Mouse (Mus musculus): ENCODE results near the gene Eif4enif1. TPM values are rescaled to one million over a fixed set of nuclear protein-coding genes. Genes with fewer than 3 reads are reported as not detected.

Eif4enif1 gene
- polyA plus RNA-seq (2014; fragmentation: Illumina TruSeq; extraction: RNeasy Lipid Tissue Mini Kit (QIAGEN cat#74804); ENCODE audit: low read depth, low replicate concordance): 84.9 TPM

GRCm38 (mm10) chr11:3202231-3202701 is at the start of gene Eif4enif1:
Gene Eif4enif1 (plus strand): TSS chr11:3202392.

DNA sequence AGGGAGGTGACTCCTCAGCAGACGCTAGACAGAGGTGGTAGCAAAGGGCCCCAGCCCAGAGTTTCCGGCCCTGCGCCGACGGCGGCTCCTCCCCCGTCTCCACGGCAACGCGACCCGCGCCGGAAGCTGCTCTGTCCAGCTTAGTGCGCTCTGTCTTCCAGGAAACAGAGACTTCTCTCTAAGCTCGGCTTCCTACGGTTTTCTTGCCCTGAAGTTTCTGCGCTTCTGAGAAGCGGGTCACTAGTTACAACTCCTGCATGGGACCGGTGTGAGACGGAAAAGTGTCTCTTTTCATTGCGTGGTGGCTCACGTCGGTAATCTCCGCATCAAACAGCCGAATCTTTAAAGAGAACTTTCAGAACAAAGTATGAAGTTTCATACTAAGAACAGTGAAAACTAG is 8.8 kb upstream of the Eif4enif1 start, which contains the start of gene Sfi1:
Sfi1 (minus strand) TSS at position 101 of the 400 bp plus-strand sequence.

GRCm38 (mm10) chr11:3266079-3266685 is 64.0 kb downstream of the Eif4enif1 start, which contains the start of gene Drg1:
Gene Drg1 (minus strand): TSS chr11:3266415.

GRCm38 (mm10) chr11:3288521-3289301 is 86.5 kb downstream of the Eif4enif1 start, which contains the start of gene Patz1:
Gene Patz1 (plus strand): TSS chr11:3288874.

Other genes with a start within 250 kb of the Eif4enif1 start
- 17.1 TPM for gene Sfi1, start 8.9 kb upstream of the Eif4enif1 start, polyA plus RNA-seq (2014; fragmentation: Illumina TruSeq; extraction: RNeasy Lipid Tissue Mini Kit (QIAGEN cat#74804); ENCODE audit: low read depth, low replicate concordance)
- gene Drg1, start 64.0 kb downstream of the Eif4enif1 start, polyA plus RNA-seq (2014; fragmentation: Illumina TruSeq; extraction: RNeasy Lipid Tissue Mini Kit (QIAGEN cat#74804); ENCODE audit: low read depth, low replicate concordance): 149 TPM
- 8.0 TPM for gene Patz1, start 86.5 kb downstream of the Eif4enif1 start, polyA plus RNA-seq (2014; fragmentation: Illumina TruSeq; extraction: RNeasy Lipid Tissue Mini Kit (QIAGEN cat#74804); ENCODE audit: low read depth, low replicate concordance)
- 2.7 TPM for gene Pik3ip1, start 128.0 kb downstream of the Eif4enif1 start, polyA plus RNA-seq (2014; fragmentation: Illumina TruSeq; extraction: RNeasy Lipid Tissue Mini Kit (QIAGEN cat#74804); ENCODE audit: low read depth, low replicate concordance)
- gene Limk2, start 206.8 kb downstream of the Eif4enif1 start, polyA plus RNA-seq (2014; fragmentation: Illumina TruSeq; extraction: RNeasy Lipid Tissue Mini Kit (QIAGEN cat#74804); ENCODE audit: low read depth, low replicate concordance): 72.4 TPM
- gene Rnf185, start 250.0 kb downstream of the Eif4enif1 start, polyA plus RNA-seq (2014; fragmentation: Illumina TruSeq; extraction: RNeasy Lipid Tissue Mini Kit (QIAGEN cat#74804); ENCODE audit: low read depth, low replicate concordance): 29.1 TPM

Measured in sigmoid colon, adult 10 weeks (tissue).